Mouse (Mus musculus): Measurements from ENCODE around the gene Gsx1.

The Gsx1 gene

GRCm38 (mm10) chr5:147207852-147208251 is 19.4 kb downstream of the Gsx1 start:
- DNase-seq, result no peak

DNA sequence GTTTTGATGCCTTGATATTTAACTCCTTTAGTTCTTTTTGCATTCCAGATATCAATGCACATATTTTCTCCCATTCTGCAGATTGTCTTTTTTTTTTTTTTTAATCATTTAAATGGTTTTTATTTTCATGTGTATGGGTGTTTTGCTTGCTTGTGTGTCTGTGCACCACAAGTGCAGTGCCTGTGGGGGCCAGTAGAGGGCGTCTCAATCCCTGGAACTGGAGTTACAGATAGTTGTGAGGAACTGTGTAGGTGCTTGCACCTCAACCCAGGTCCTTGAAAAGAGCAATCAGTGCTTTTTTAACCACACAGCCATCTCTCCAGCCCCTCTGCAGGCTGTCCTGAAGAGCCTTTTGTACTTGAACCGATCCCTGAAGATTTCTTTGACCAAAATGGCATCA is 20.0 kb downstream of the Gsx1 start:
- no peak for DNase-seq

- DNase-seq, result peak; percentile 77 to 91
Measured at GRCm38 (mm10) chr5:147227354-147228112, 39.0 kb downstream of the Gsx1 start.

DNA sequence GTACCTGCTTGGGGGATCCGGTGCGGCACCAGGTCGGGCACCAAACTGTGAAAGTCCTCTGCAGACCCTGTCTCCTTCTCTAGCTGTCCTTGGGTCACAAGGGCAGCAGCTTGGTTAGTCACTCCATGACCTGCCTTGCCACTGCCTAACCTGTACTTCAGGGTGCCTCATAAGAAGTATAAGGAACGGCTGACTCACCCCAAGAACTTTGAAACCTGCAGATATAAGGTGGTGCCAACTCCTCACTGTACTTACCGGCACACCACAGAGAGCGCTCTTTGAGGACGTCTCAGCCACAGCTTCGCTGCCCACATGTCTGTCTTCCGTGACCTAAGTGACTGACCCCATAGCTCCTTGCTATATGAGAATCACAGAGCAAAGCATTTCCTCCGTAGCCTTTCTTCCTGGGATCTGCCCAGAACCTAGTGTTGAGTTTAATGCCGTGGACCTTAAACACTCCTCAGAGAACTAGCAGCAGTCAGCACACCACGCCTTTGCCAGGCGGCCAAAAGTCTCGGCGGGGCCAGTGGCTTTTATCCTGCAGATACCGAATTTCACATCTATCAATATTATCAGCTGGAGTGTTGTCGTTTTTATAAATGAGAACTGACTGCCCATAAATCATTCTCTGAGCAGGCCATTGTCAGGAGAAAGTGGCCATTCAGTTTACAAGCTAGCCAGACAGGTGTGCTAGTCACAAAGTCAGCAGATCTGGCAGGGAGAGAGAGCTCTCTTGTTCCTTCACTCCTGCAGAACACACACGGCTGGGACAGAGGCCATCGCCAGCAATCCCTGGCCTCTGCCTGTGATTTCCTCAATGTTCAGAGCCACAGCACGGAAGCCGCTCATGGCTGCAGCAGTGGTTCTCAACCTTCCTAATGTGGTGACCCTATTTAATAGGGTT is 47.2 kb downstream of the Gsx1 start:
- DNase-seq, result no peak

Data from cerebellum, adult 18-20 months (tissue).